Mouse (Mus musculus) spleen, adult 2 months (tissue): Measurements from ENCODE around the gene Fam172a.

Experiments
- CTCF ChIP-seq: fragments of 200-500 bp; IDR thresholded peaks from 2 replicates; pipeline ENCODE4 v1.5.1; 2011; ENCODE audit warnings: mild to moderate bottlenecking, inconsistent platforms; ENCODE audit not compliant: insufficient read depth, insufficient read length, insufficient replicate concordance; ENCODE audit errors: extremely low read depth
- POLR2A ChIP-seq: fragments of 200-500 bp; IDR thresholded peaks from 2 replicates; pipeline ENCODE4 v1.6.1; 2011; ENCODE audit warnings: low read depth, low read length, inconsistent platforms

DNA sequence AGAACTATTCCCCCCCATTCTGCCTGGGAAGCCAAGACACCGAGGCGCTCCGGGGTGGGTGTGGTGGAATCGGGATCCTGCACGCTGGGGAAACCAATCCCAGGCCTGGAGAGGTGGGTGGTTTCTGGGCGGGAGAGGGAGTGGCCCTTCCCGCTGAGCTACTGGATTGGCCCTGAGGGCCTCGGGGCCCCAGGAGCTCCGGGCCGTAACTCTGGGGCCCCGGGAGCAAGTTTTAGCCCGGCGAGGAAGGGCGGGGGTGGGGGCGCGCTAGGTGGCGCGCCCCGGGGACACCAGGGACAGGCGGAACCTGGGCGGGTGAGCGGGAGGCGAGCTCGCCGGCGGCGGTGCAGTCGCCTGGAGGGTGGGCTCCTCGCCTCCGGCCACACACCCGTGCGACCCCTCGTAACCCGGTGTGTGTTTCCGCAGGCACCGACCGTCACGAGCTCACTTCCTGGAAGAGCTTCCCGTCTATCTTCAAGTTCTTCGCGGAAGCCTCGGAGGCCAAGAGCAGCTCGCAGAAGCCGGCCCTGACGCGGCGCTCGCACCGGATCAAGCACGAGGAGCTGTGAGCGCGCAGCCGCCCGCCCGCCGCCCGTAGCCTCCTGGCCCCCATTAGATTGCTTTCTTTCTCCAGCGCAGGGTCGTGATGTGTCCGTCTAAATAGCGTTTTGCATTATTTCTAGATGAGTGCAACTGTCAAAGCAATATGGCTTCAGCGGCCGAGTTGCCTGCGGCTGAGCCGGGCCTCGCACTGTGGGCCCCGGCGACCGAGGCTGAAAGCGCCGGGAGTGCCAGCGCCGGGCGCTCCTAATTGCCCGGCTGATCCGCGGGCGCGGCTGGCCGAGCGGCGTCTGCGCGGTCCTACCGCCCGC, 461.5 kb downstream of the Fam172a start:
- no peak for TF ChIP-seq CTCF
- TF ChIP-seq POLR2A: no peak
